Mouse (Mus musculus): Measurements from ENCODE around the gene Dhrs13. TPM values are rescaled to one million over a fixed set of nuclear protein-coding genes. Genes with fewer than 3 reads are reported as not detected.

Gene Dhrs13
- total RNA-seq (2015) (4.8 and 5.6 TPM in 2 replicates), total RNA-seq (2017) (3.5 and 5.3 TPM in 2 replicates)

GRCm38 (mm10) chr11:78031947-78032808 lies at the start of gene Dhrs13:
TSS of gene Dhrs13 (plus strand) at chr11:78032280.
- ATAC-seq (ENCODE audit: poor library complexity, severe bottlenecking): peak; percentile 86

- ATAC-seq (ENCODE audit: poor library complexity, severe bottlenecking): peak; percentile 80
These were observed 49.6 kb upstream of the Dhrs13 start, which contains the start of gene Phf12 for GRCm38 (mm10) chr11:77982441-77982905. TSS of gene Phf12 (plus strand) at chr11:77982754.

GRCm38 (mm10) chr11:77983191-77983936 lies 48.7 kb upstream of the Dhrs13 start:
- no peak for ATAC-seq (ENCODE audit: poor library complexity, severe bottlenecking)

GRCm38 (mm10) chr11:77983937-77984835 lies 47.9 kb upstream of the Dhrs13 start:
- ATAC-seq (ENCODE audit: poor library complexity, severe bottlenecking): no peak

- no peak for ATAC-seq (ENCODE audit: poor library complexity, severe bottlenecking)
These were observed 47.2 kb upstream of the Dhrs13 start for GRCm38 (mm10) chr11:77984836-77985231.

GRCm38 (mm10) chr11:77985541-77986065 lies 46.5 kb upstream of the Dhrs13 start:
- ATAC-seq (ENCODE audit: poor library complexity, severe bottlenecking): no peak

- ATAC-seq (ENCODE audit: poor library complexity, severe bottlenecking): no peak
These were observed 42.9 kb upstream of the Dhrs13 start for GRCm38 (mm10) chr11:77989071-77989690.

GRCm38 (mm10) chr11:77995556-77995955 lies 36.5 kb upstream of the Dhrs13 start:
- no peak for ATAC-seq (ENCODE audit: poor library complexity, severe bottlenecking)

- ATAC-seq (ENCODE audit: poor library complexity, severe bottlenecking): no peak
These were observed 25.6 kb upstream of the Dhrs13 start for GRCm38 (mm10) chr11:78006446-78006845.

- peak; percentile 77 for ATAC-seq (ENCODE audit: poor library complexity, severe bottlenecking)
These were observed 12.4 kb upstream of the Dhrs13 start for GRCm38 (mm10) chr11:78019676-78020075.

GRCm38 (mm10) chr11:78023607-78024006 lies 8.5 kb upstream of the Dhrs13 start:
- no peak; the same call in 1 of the 2 replicates for ATAC-seq (ENCODE audit: poor library complexity, severe bottlenecking)

GRCm38 (mm10) chr11:78029240-78029639 lies 2.8 kb upstream of the Dhrs13 start:
- no peak for ATAC-seq (ENCODE audit: poor library complexity, severe bottlenecking)

GRCm38 (mm10) chr11:78030600-78030999 lies 1.5 kb upstream of the Dhrs13 start:
- 0 out of 2 replicates have a peak, but pooled peaks have one; percentile 13 for ATAC-seq (ENCODE audit: poor library complexity, severe bottlenecking)

- no peak for ATAC-seq (ENCODE audit: poor library complexity, severe bottlenecking)
These were observed 691 bp upstream of the Dhrs13 start for GRCm38 (mm10) chr11:78031389-78031788.

- 0 out of 2 replicates have a peak, but pooled peaks have one; percentile 1 for ATAC-seq (ENCODE audit: poor library complexity, severe bottlenecking)
These were observed 722 bp downstream of the Dhrs13 start for GRCm38 (mm10) chr11:78032809-78033195.

GRCm38 (mm10) chr11:78033931-78034617 lies 2.0 kb downstream of the Dhrs13 start:
- ATAC-seq (ENCODE audit: poor library complexity, severe bottlenecking): no peak

- ATAC-seq (ENCODE audit: poor library complexity, severe bottlenecking): no peak
These were observed 4.7 kb downstream of the Dhrs13 start for GRCm38 (mm10) chr11:78036791-78037190.

GRCm38 (mm10) chr11:78037831-78038752 lies 6.0 kb downstream of the Dhrs13 start, which contains the start of gene Flot2:
TSS of gene Flot2 (plus strand) at chr11:78037931.
- ATAC-seq (ENCODE audit: poor library complexity, severe bottlenecking): peak; percentile 87
